Mouse (Mus musculus) lung, adult 2 months (tissue): ENCODE results near the gene Arl16.

Source experiments
- CTCF ChIP-seq: fragments of 200-500 bp; IDR thresholded peaks from 2 replicates; pipeline ENCODE4 v1.5.1; 2011; ENCODE audit warnings: mild to moderate bottlenecking, low read length, control low read depth; ENCODE audit not compliant: insufficient read depth
- POLR2A ChIP-seq: fragments of 200-500 bp; IDR thresholded peaks from 2 replicates; pipeline ENCODE4 v1.6.1; 2011; ENCODE audit warnings: low read depth, mild to moderate bottlenecking, control low read depth, low read length, borderline replicate concordance; ENCODE audit errors: extremely low read depth

DNA sequence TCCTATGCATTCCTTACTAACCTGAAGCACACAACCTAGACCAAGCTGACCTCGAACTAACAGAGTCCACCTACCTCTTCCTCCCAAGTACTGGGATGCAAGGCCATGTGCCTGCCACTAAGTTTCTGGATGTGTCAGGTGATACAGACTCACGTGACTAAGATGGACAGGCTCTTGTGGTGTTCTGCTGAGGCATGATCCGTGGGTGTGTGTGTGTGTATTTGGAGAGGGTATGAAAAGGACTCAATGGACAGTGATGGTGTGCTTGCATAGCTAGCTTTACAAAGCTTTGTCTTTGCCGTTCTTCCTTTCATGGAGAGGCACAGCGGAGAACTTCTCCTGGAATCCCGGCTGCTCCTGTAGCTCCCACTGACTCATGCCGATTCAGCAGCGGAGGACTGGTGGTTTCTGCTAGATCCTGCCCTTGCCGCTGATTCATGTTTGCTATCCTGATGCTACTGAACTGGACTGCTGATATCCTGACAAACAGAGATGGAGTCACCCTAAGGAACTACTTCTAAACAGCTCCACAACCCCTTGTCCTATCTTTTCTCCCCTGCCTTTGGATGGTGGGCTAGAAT, 41.0 kb upstream of the Arl16 start:
- no peak for TF ChIP-seq CTCF
- no peak for TF ChIP-seq POLR2A
